Mouse (Mus musculus) heart, embryonic 16.5 days (tissue): ENCODE results near the gene Clasp2. TPM values are rescaled to one million over a fixed set of nuclear protein-coding genes. Genes with fewer than 3 reads are reported as not detected.

Experiments used
- ATAC-seq: fragments of 200-750 bp; cut with Nextera tagmentation; replicated peaks from 2 replicates; pipeline ENCODE4 v1.8.0; 2017; ENCODE audit warnings: moderate number of reproducible peaks; ENCODE audit not compliant: insufficient read depth, low FRiP score; ENCODE audit errors: extremely low read depth
- H3K27ac ChIP-seq: fragments of 300-500 bp; sonication (generic); 2 replicates; pipeline ENCODE4 v1.5.1; 2014; ENCODE audit warnings: mild to moderate bottlenecking, low read length, control low read depth, moderate library complexity
- H3K27me3 ChIP-seq: fragments of 300-500 bp; sonication (generic); 2 replicates; pipeline ENCODE4 v1.6.1; 2014; ENCODE audit warnings: low read length, mixed read lengths; ENCODE audit not compliant: control insufficient read depth, insufficient read depth
- H3K36me3 ChIP-seq: fragments of 300-500 bp; sonication (generic); 2 replicates; pipeline ENCODE4 v1.6.1; 2014; ENCODE audit not compliant: control insufficient read depth, insufficient read depth
- H3K4me1 ChIP-seq: fragments of 300-500 bp; sonication (generic); 2 replicates; pipeline ENCODE4 v1.6.1; 2014; ENCODE audit warnings: low read length, mixed read lengths; ENCODE audit not compliant: control insufficient read depth, insufficient read depth
- H3K4me2 ChIP-seq: fragments of 300-500 bp; sonication (generic); 2 replicates; pipeline ENCODE4 v1.6.1; 2014; ENCODE audit warnings: low read depth, mild to moderate bottlenecking, control low read depth, low read length
- H3K4me3 ChIP-seq: fragments of 300-500 bp; sonication (generic); 2 replicates; pipeline ENCODE4 v1.5.1; 2014; ENCODE audit warnings: mild to moderate bottlenecking, control low read depth, low read length
- H3K9ac ChIP-seq: fragments of 300-500 bp; sonication (generic); 2 replicates; pipeline ENCODE4 v1.6.1; 2014; ENCODE audit warnings: low read length, control low read depth
- H3K9me3 ChIP-seq: fragments of 300-500 bp; sonication (generic); replicated peaks from 2 replicates; pipeline ENCODE4 v1.6.1; 2016; ENCODE audit warnings: low read length; ENCODE audit not compliant: control insufficient read depth
- WGBS: fragments of 180-500 bp; shearing (Covaris S2); extraction: QIAGEN DNeasy Blood & Tissue Kit; methylation state at CpG from one replicate; pipeline ENCODE4 v1.1.7; 2014; 5-methylcytosine and 5-hydroxymethylcytosine counted together
- polyA plus RNA-seq: library from polyadenylated mRNA; unstranded; fragments of >200 nt; fragmentation: Nextera tagmentation; extraction: Ambion mirVana; gene quantifications from 2 replicates; pipeline ENCODE4 v1.2.1, GENCODE M21; 2015

Clasp2 gene
- polyA plus RNA-seq, 1 experiment from 2014 or later: 21.0 TPM

DNA sequence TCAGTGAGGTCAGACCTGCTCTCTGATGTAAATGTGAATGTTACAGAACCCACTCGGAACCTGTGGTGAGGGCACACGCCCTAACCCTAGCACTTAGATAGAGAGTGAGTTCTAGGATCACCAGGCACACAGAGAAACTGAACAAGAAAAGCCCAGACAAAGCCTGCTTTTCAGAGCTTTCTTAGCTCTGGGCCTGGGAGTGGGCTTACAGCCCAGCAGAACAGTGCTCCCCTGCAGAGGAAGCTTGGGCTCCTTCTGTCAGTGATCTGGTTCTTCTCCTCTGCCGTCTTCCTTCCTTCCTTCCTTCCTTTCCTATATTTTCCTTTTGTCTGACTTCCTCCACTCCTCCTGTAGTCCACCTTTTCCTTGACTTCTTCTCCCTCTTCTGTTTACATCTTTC lies 61.5 kb downstream of the Clasp2 start:
- no peak overlapping the region for H3K4me3 ChIP-seq
- no peaks in the 10 kb centered on the region for H3K9me3 ChIP-seq
- no peak overlapping the region for H3K9ac ChIP-seq
- WGBS: 60% methylated on average over 3 of the region's 3 CpGs
- H3K27me3 ChIP-seq: no peaks in the 10 kb centered on the region
- no peak overlapping the region for H3K4me2 ChIP-seq
- ATAC-seq: no peak
- peaks cover 9% of the 10 kb centered on the region for H3K4me1 ChIP-seq
- H3K36me3 ChIP-seq: no peaks in the 10 kb centered on the region
- H3K27ac ChIP-seq: no peak overlapping the region

DNA sequence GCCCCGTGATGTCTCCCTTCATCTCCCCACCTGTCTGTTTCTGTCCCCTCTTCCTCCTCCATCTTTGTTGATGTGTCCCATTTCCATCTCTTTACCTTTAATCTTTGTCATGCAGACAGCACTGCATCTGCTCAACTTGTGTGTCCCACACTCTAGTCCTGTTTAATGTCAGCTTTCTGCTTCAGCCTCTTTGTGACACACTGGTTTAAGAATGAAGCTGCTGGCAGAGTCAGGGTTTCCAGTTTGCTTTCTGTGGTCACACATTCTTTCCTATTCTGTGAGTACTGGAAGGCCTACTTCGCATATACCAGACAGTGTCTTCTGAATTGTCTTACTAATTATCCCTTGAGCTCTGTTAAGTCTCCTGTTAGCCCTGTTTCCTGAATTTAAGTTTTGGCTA lies 62.5 kb downstream of the Clasp2 start:
- Histone ChIP-seq H3K36me3 (no peaks in the 10 kb centered on the region), H3K9ac (no peak overlapping the region), H3K27ac (no peak overlapping the region; the same call in 1 of the 2 replicates), H3K27me3 (no peaks in the 10 kb centered on the region), H3K4me2 (no peak overlapping the region), H3K4me3 (no peak overlapping the region), H3K4me1 (peaks cover 9% of the 10 kb centered on the region), H3K9me3 (no peaks in the 10 kb centered on the region)
- WGBS: 69% methylated on average over 2 of the region's 2 CpGs
- no peak for ATAC-seq

DNA sequence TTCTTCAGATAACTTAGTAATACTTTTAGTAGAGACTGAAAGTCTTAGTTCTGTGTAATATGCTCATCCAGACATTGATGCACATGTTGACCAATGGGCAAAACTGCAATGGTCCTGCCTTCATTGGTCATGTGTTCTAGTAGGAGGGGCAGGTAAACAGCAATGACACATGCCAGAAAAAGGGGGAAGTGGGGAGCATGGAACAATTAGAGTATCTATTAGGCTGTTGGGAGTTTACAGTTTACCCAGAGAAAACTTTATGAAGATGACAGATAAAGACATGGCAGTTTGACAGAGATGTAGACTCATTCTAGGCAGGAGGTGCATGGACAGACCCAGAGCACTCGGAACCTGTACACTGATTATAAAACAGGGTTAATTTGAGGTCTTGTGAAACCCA lies 64.1 kb downstream of the Clasp2 start:
- no peak for ATAC-seq
- Histone ChIP-seq H3K9me3 (no peaks in the 10 kb centered on the region), H3K27ac (no peak overlapping the region), H3K9ac (no peak overlapping the region), H3K4me1 (peaks cover 5% of the 10 kb centered on the region; the same call in 1 of the 2 replicates), H3K36me3 (no peaks in the 10 kb centered on the region), H3K4me2 (no peak overlapping the region), H3K4me3 (no peak overlapping the region), H3K27me3 (no peaks in the 10 kb centered on the region)
- WGBS: 89% methylated on average over 1 of the region's 1 CpGs

DNA sequence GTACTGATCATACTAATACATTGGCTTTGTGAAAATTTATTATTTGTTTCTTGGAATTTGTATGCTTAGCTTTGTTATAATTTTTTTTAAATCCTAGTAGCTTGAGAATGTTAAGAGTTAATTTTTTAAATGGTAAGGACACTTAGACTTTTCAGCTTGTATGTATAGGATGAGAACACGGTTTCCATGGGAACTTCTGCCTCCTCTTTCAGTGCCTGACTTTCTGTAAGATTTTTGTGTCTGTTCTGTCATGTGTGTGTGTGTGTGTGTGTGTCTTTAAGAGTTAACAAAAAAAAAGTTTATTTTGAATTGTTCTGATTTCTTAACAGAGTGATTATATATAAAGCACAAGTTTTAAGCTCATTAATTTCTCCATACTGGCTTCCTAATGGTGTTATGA lies 70.1 kb downstream of the Clasp2 start:
- H3K9ac ChIP-seq: no peak overlapping the region
- H3K4me1 ChIP-seq: peaks cover 5% of the 10 kb centered on the region; the same call in 1 of the 2 replicates
- no peak for ATAC-seq
- 0 out of 2 replicates have a peak, but pooled peaks cover 2% of the 10 kb centered on the region for H3K36me3 ChIP-seq
- 61% methylated on average over 1 of the region's 1 CpGs for WGBS
- no peak overlapping the region for H3K4me2 ChIP-seq
- no peak overlapping the region for H3K27ac ChIP-seq
- no peaks in the 10 kb centered on the region for H3K27me3 ChIP-seq
- H3K9me3 ChIP-seq: no peaks in the 10 kb centered on the region
- no peak overlapping the region for H3K4me3 ChIP-seq

DNA sequence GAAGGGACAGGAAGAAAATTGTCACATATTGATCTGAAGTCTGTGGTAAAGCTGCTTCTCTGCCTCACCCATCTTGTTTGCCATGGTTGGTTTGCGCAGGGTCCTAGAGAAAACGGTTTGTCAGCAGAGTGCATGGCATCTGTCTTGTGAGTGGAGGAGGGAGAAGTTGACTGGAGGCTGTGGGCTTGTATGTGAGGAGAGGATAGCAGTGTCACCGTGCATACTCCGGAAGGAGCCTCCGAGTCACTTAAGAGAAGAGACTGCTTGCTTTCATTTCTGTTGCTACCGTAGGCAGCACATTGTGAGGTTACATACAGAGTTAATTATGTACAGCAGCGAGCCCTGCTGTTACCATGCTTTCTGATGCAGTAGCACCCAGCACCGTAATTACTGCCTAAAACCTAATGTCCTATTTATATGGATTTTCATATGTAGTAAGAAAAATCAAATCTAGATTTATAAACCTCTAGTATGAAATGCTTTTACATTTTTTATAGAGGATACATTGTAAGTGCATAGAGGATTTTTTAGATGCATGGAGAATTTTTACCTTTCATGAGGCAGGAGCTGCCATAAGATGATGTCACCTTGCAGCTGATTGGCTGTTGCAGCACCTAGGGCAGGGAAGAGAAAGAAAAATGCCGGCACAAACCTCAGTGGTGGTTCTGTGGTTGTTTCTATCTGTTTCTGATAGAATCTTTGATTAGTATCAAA lies 70.8 kb downstream of the Clasp2 start:
- 29% methylated on average over 9 of the region's 9 CpGs for WGBS
- H3K4me3 ChIP-seq: peak overlapping the region; percentile 54
- peak overlapping the region; percentile 51 for H3K9ac ChIP-seq
- H3K27me3 ChIP-seq: no peaks in the 10 kb centered on the region
- peak; percentile 73 for ATAC-seq
- H3K36me3 ChIP-seq: 0 out of 2 replicates have a peak, but pooled peaks cover 2% of the 10 kb centered on the region
- H3K9me3 ChIP-seq: no peaks in the 10 kb centered on the region
- peak overlapping the region; percentile 69 for H3K4me2 ChIP-seq
- peak overlapping the region; percentile 69 for H3K27ac ChIP-seq
- H3K4me1 ChIP-seq: peaks cover 5% of the 10 kb centered on the region; the same call in 1 of the 2 replicates

DNA sequence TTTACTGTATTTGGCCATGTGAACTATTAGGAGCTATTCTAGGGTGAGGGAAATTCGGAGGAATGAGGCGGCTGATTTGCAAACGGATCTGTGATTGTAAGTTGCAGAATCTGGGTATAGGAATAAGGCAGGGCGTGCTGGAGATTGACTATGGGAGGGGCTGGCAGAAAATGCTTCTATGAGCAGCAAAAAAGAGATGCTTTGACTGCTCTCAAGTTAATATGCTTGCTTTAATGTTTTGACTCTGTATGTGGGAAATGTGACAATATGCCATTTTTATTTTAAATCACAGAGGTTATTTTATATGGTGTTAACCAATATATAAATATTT lies 71.4 kb downstream of the Clasp2 start:
- 61% methylated on average over 4 of the region's 4 CpGs for WGBS
- H3K27me3 ChIP-seq: no peaks in the 10 kb centered on the region
- H3K4me1 ChIP-seq: peaks cover 5% of the 10 kb centered on the region; the same call in 1 of the 2 replicates
- H3K27ac ChIP-seq: no peak overlapping the region
- ATAC-seq: no peak
- 0 out of 2 replicates have a peak overlapping the region, but pooled peaks have one; percentile 2 for H3K9ac ChIP-seq
- no peaks in the 10 kb centered on the region for H3K9me3 ChIP-seq
- peak overlapping the region; percentile 54 for H3K4me3 ChIP-seq
- H3K4me2 ChIP-seq: peak overlapping the region; percentile 69
- 0 out of 2 replicates have a peak, but pooled peaks cover 2% of the 10 kb centered on the region for H3K36me3 ChIP-seq

DNA sequence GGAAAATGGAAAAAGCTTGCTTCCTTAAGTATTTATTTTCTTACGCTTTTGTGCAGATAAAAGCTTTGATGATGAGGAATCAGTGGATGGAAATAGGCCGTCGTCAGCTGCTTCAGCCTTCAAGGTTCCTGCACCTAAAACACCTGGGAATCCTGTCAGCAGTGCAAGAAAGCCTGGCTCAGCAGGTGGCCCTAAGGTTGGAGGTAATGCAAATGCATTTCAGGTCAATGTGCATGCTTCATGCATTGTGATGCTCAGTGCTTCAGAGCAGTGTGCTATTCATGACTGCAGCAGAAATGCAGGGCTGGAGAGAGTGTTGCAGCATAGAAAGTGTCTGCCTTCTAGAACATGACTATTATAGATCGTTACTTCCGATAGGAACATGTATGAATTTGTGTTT lies 71.8 kb downstream of the Clasp2 start:
- Histone ChIP-seq H3K27me3 (no peaks in the 10 kb centered on the region), H3K9ac (no peak overlapping the region), H3K9me3 (no peaks in the 10 kb centered on the region), H3K27ac (no peak overlapping the region), H3K4me2 (no peak overlapping the region), H3K36me3 (0 out of 2 replicates have a peak, but pooled peaks cover 2% of the 10 kb centered on the region), H3K4me3 (no peak overlapping the region), H3K4me1 (peaks cover 5% of the 10 kb centered on the region; the same call in 1 of the 2 replicates)
- no peak for ATAC-seq
- 87% methylated on average over 5 of the region's 5 CpGs for WGBS

DNA sequence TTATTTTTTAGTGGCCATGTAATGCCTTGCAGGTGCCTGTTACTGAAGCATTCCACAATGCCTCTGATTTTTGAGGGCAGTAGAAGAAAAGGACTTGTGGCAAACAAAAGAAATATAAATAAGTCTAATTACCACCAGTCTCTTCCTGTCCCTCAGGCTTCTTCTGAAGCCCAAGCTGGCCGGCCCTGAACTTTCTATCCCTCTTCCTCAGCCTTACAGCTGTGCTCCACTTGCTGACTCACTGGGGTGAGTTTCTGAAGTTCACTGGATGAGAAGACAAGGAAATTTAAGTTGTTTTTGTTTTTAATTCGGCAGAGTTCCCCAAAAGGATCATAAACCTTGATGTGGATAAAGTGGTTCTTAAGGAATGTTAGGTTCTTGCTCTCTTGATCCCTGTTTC lies 74.6 kb downstream of the Clasp2 start:
- 0 out of 2 replicates have a peak, but pooled peaks cover 2% of the 10 kb centered on the region for H3K36me3 ChIP-seq
- H3K4me3 ChIP-seq: no peak overlapping the region
- no peak overlapping the region for H3K27ac ChIP-seq
- no peaks in the 10 kb centered on the region for H3K9me3 ChIP-seq
- H3K9ac ChIP-seq: no peak overlapping the region
- no peak overlapping the region for H3K4me2 ChIP-seq
- H3K27me3 ChIP-seq: no peaks in the 10 kb centered on the region
- peaks cover 5% of the 10 kb centered on the region; the same call in 1 of the 2 replicates for H3K4me1 ChIP-seq
- no peak for ATAC-seq
- WGBS: 90% methylated on average over 2 of the region's 2 CpGs

DNA sequence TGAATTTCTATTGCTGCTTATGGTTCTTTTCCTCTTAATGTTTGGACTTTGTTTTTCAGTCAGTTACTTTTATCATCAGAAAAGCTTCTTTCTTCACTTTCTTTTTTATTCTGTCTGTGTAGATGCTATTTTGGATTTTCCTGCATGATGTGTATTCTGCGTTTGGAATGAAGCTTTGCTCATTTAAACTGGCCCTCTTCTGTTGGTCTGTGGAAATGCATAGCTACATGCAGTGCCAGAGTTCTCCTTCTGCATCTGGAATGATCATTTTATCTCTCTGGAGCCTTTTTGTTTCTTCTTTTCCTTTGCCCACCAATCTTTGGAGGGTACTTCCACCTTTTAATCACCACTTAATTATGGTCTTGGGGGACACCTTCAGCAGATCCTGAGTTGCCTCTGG lies 80.9 kb downstream of the Clasp2 start:
- Histone ChIP-seq H3K9ac (no peak overlapping the region), H3K4me3 (no peak overlapping the region), H3K4me1 (no peaks in the 10 kb centered on the region), H3K27me3 (no peaks in the 10 kb centered on the region), H3K4me2 (no peak overlapping the region), H3K9me3 (no peaks in the 10 kb centered on the region), H3K36me3 (no peaks in the 10 kb centered on the region), H3K27ac (no peak overlapping the region)
- no peak for ATAC-seq
- 46% methylated on average over 1 of the region's 1 CpGs for WGBS
